Mouse (Mus musculus): ENCODE data around the gene Pbld2. TPM values are rescaled to one million over a fixed set of nuclear protein-coding genes. Genes with fewer than 3 reads are reported as not detected.

Pbld2 gene
- polyA plus RNA-seq, 2 experiments, result 1.8 to 2.3 TPM

- Histone ChIP-seq H3K27ac (no peak overlapping the region), H3K9me3 (ENCODE audit: control insufficient read depth, low read length) (no peaks in the 10 kb centered on the region), H3K4me1 (replicated peaks; ENCODE audit: control insufficient read depth in 2 of 2, insufficient read depth in 2 of 2, low read length in 1 of 2) (peaks cover 0 to 8% of the 10 kb centered on the region in 2 experiments; a peak in 1 of 4 replicates), H3K27me3 (ENCODE audit: control insufficient read depth, insufficient read depth, low read length) (no peaks in the 10 kb centered on the region), H3K36me3 (replicated peaks; ENCODE audit: control insufficient read depth, insufficient read depth, low read depth) (no peaks in the 10 kb centered on the region; the same call in 1 of the 2 replicates), H3K4me2 (ENCODE audit: low read depth) (no peak overlapping the region), H3K4me3 (ENCODE audit: insufficient read depth in 1 of 2, low read depth in 2 of 2, low read length in 2 of 2) (no peak overlapping the region), H3K9ac (replicated peaks) (no peak overlapping the region)
- DNase-seq (ENCODE audit: low read depth in 3 of 3, low spot score in 3 of 3), result no peak
- WGBS (ENCODE audit: insufficient replicate concordance), result 67% methylated on average over 9 of the region's 9 CpGs
- TF ChIP-seq EP300 (IDR thresholded peaks at IDR 0.05; ENCODE audit: low read depth) (no peak), CTCF (IDR thresholded peaks at IDR 0.05; ENCODE audit: low read depth) (no peak)
- no peak for ATAC-seq (ENCODE audit: insufficient read depth)
These were observed 20.9 kb upstream of the Pbld2 start for GRCm38 (mm10) chr10:63003252-63003651.

DNA sequence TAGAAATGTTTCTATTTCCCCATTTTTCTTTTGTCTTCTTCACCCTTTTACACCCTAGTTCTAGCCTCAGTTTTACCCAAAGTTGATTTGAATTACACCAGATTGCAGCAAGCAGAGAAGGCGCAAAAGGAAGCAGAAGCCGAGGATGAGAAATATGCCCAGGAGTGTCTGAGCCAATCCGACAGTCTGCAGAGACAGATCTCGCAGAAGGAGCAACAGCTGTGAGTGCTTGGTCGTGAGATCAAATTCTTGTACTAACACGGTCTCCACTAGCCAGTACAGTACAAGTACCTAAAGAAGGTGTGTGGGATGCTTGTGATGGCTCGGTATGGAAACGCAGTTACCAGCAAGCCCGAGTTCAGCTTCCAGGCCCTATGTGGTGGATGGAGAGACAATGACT, 19.6 kb upstream of the Pbld2 start:
- Histone ChIP-seq H3K4me2 (ENCODE audit: low read depth) (no peak overlapping the region), H3K27ac (no peak overlapping the region), H3K4me1 (replicated peaks; ENCODE audit: control insufficient read depth in 2 of 2, insufficient read depth in 2 of 2, low read length in 1 of 2) (peaks cover 0 to 8% of the 10 kb centered on the region in 2 experiments; a peak in 1 of 4 replicates), H3K36me3 (replicated peaks; ENCODE audit: control insufficient read depth, insufficient read depth, low read depth) (no peaks in the 10 kb centered on the region; the same call in 1 of the 2 replicates), H3K9ac (replicated peaks) (no peak overlapping the region), H3K27me3 (ENCODE audit: control insufficient read depth, insufficient read depth, low read length) (no peaks in the 10 kb centered on the region), H3K4me3 (ENCODE audit: insufficient read depth in 1 of 2, low read depth in 2 of 2, low read length in 2 of 2) (no peak overlapping the region), H3K9me3 (ENCODE audit: control insufficient read depth, low read length) (no peaks in the 10 kb centered on the region)
- WGBS (ENCODE audit: insufficient replicate concordance), result 80% methylated on average over 9 of the region's 9 CpGs
- TF ChIP-seq CTCF (IDR thresholded peaks at IDR 0.05; ENCODE audit: low read depth), result no peak
- no peak for TF ChIP-seq EP300 (IDR thresholded peaks at IDR 0.05; ENCODE audit: low read depth)
- DNase-seq (ENCODE audit: low read depth in 3 of 3, low spot score in 3 of 3) (no peak), ATAC-seq (ENCODE audit: insufficient read depth) (no peak)

- no peak overlapping the region for H3K4me3 ChIP-seq (ENCODE audit: insufficient read depth in 1 of 2, low read depth in 2 of 2, low read length in 2 of 2)
- no peak for DNase-seq (ENCODE audit: low read depth in 3 of 3, low spot score in 3 of 3)
- no peak overlapping the region for H3K9ac ChIP-seq (replicated peaks)
- H3K27ac ChIP-seq, result no peak overlapping the region
- H3K4me1 ChIP-seq (replicated peaks; ENCODE audit: control insufficient read depth in 2 of 2, insufficient read depth in 2 of 2, low read length in 1 of 2), result no peaks in the 10 kb centered on the region
- no peaks in the 10 kb centered on the region for H3K27me3 ChIP-seq (ENCODE audit: control insufficient read depth, insufficient read depth, low read length)
- 72% methylated on average over 3 of the region's 3 CpGs for WGBS (ENCODE audit: insufficient replicate concordance)
- H3K9me3 ChIP-seq (ENCODE audit: control insufficient read depth, low read length), result no peaks in the 10 kb centered on the region
- TF ChIP-seq CTCF (IDR thresholded peaks at IDR 0.05; ENCODE audit: low read depth), result no peak; the same call in 1 of the 2 replicates
- no peak for TF ChIP-seq EP300 (IDR thresholded peaks at IDR 0.05; ENCODE audit: low read depth)
- no peak for ATAC-seq (ENCODE audit: insufficient read depth)
- H3K36me3 ChIP-seq (replicated peaks; ENCODE audit: control insufficient read depth, insufficient read depth, low read depth), result peaks cover 23% of the 10 kb centered on the region
- H3K4me2 ChIP-seq (ENCODE audit: low read depth), result no peak overlapping the region
These were observed 15.9 kb upstream of the Pbld2 start for GRCm38 (mm10) chr10:63008193-63008592.

DNA sequence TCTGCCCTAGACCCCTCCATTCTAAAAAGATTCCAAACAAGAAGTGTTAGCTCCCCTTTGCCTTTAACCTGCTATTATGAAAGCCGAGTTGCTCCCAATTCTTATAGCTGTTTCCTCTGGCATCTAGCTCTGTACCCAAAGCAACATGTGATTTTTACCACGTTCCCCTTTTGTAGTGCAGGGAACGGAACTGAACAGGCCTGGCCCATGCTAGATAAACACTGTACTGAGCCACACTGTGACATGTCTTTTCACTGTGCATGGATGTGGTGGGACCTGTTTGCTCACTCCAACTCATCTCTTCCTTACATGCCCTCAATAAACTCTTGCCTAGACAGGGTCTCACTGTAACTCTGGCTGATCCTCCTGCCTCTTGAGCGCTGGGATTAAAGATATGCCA, 13.8 kb upstream of the Pbld2 start:
- Histone ChIP-seq H3K9ac (replicated peaks) (no peak overlapping the region), H3K27me3 (ENCODE audit: control insufficient read depth, insufficient read depth, low read length) (no peaks in the 10 kb centered on the region), H3K4me3 (ENCODE audit: insufficient read depth in 1 of 2, low read depth in 2 of 2, low read length in 2 of 2) (no peak overlapping the region), H3K4me2 (ENCODE audit: low read depth) (no peak overlapping the region), H3K4me1 (replicated peaks; ENCODE audit: control insufficient read depth in 2 of 2, insufficient read depth in 2 of 2, low read length in 1 of 2) (no peaks in the 10 kb centered on the region), H3K36me3 (replicated peaks; ENCODE audit: control insufficient read depth, insufficient read depth, low read depth) (peaks cover 40% of the 10 kb centered on the region), H3K27ac (no peak overlapping the region), H3K9me3 (ENCODE audit: control insufficient read depth, low read length) (no peaks in the 10 kb centered on the region)
- ATAC-seq (ENCODE audit: insufficient read depth) (peak; percentile 39; the same call in 1 of the 2 replicates), DNase-seq (ENCODE audit: low read depth in 3 of 3, low spot score in 3 of 3) (no peak)
- TF ChIP-seq CTCF (IDR thresholded peaks at IDR 0.05; ENCODE audit: low read depth), result no peak
- no peak for TF ChIP-seq EP300 (IDR thresholded peaks at IDR 0.05; ENCODE audit: low read depth)
- WGBS (ENCODE audit: insufficient replicate concordance), result 30% methylated on average over 4 of the region's 4 CpGs

DNA sequence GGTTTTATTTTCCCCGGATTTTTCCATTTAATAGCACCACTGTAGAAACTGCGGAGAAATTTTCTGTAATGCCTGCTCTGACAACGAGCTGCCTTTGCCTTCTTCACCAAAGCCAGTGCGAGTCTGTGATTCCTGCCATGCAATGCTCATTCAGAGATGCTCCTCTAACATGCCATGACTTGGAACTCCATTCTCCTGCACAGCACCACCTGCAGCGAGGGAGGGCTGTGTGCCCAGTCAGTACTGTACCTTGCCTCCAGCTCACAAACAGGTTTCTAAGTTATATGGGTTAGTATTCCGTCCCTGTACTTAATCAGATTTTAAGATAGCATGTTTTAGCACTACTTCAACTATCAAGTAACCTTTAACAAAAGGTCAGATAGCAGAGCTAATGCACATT, 12.6 kb upstream of the Pbld2 start:
- Histone ChIP-seq H3K9me3 (ENCODE audit: control insufficient read depth, low read length) (no peaks in the 10 kb centered on the region), H3K9ac (replicated peaks) (no peak overlapping the region), H3K27me3 (ENCODE audit: control insufficient read depth, insufficient read depth, low read length) (no peaks in the 10 kb centered on the region), H3K36me3 (replicated peaks; ENCODE audit: control insufficient read depth, insufficient read depth, low read depth) (peaks cover 51% of the 10 kb centered on the region), H3K4me2 (ENCODE audit: low read depth) (no peak overlapping the region), H3K4me1 (replicated peaks; ENCODE audit: control insufficient read depth in 2 of 2, insufficient read depth in 2 of 2, low read length in 1 of 2) (no peaks in the 10 kb centered on the region), H3K4me3 (ENCODE audit: insufficient read depth in 1 of 2, low read depth in 2 of 2, low read length in 2 of 2) (no peak overlapping the region), H3K27ac (no peak overlapping the region)
- DNase-seq (ENCODE audit: low read depth in 3 of 3, low spot score in 3 of 3) (no peak), ATAC-seq (ENCODE audit: insufficient read depth) (no peak)
- TF ChIP-seq CTCF (IDR thresholded peaks at IDR 0.05; ENCODE audit: low read depth) (no peak), EP300 (IDR thresholded peaks at IDR 0.05; ENCODE audit: low read depth) (no peak)
- WGBS (ENCODE audit: insufficient replicate concordance), result 82% methylated on average over 6 of the region's 6 CpGs
